Mouse (Mus musculus) limb, embryonic 11.5 days (tissue): ENCODE measurements around the gene Sgip1. TPM values are rescaled to one million over a fixed set of nuclear protein-coding genes. Genes with fewer than 3 reads are reported as not detected.

Experiments
- ATAC-seq: fragments of 200-750 bp; cut with Nextera tagmentation; 2 replicates; pipeline ENCODE4 v1.8.0; 2017; ENCODE audit warnings: low read depth; ENCODE audit not compliant: insufficient number of reproducible peaks, low FRiP score, low TSS enrichment
- DNase-seq: peaks from one replicate; pipeline ENCODE4 v3.0.0-alpha.2; 2015; ENCODE audit warnings: low spot score
- H3K27ac ChIP-seq: fragments of 300-500 bp; sonication (generic); replicated peaks from 2 replicates; pipeline ENCODE4 v1.5.1; 2014; ENCODE audit warnings: low read depth, mild to moderate bottlenecking, low read length
- H3K27me3 ChIP-seq: fragments of 300-500 bp; sonication (generic); 2 replicates; pipeline ENCODE4 v1.6.1; 2014; ENCODE audit warnings: mild to moderate bottlenecking, low read length, mixed read lengths; ENCODE audit not compliant: control insufficient read depth, insufficient read depth
- H3K36me3 ChIP-seq: fragments of 300-500 bp; sonication (generic); 2 replicates; pipeline ENCODE4 v1.6.1; 2014; ENCODE audit warnings: mild to moderate bottlenecking, low read length, moderate library complexity, mixed read lengths; ENCODE audit not compliant: control insufficient read depth, insufficient read depth
- H3K4me1 ChIP-seq: fragments of 300-500 bp; sonication (generic); 2 replicates; pipeline ENCODE4 v1.6.1; 2014; ENCODE audit warnings: low read length, mixed read lengths; ENCODE audit not compliant: control insufficient read depth, insufficient read depth
- H3K4me2 ChIP-seq: fragments of 300-500 bp; sonication (generic); 2 replicates; pipeline ENCODE4 v1.6.1; 2014; ENCODE audit warnings: low read depth, mild to moderate bottlenecking, moderate library complexity; ENCODE audit not compliant: severe bottlenecking
- H3K4me3 ChIP-seq: fragments of 300-500 bp; sonication (generic); 2 replicates; pipeline ENCODE4 v1.5.1; 2014; ENCODE audit warnings: low read depth, low read length
- H3K9ac ChIP-seq: fragments of 300-500 bp; sonication (generic); 2 replicates; pipeline ENCODE4 v1.6.1; 2014; ENCODE audit warnings: mild to moderate bottlenecking, low read length
- H3K9me3 ChIP-seq: fragments of 300-500 bp; sonication (generic); 2 replicates; pipeline ENCODE4 v1.6.1; 2016; ENCODE audit warnings: low read length; ENCODE audit not compliant: control insufficient read depth
- WGBS: fragments of 180-500 bp; shearing (Covaris S2); extraction: QIAGEN DNeasy Blood & Tissue Kit; methylation state at CpG from one replicate; pipeline ENCODE4 v1.1.7; 2014; 5-methylcytosine and 5-hydroxymethylcytosine counted together
- polyA plus RNA-seq: library from polyadenylated mRNA; unstranded; fragments of >200 nt; fragmentation: Nextera tagmentation; extraction: Ambion mirVana; gene quantifications from 2 replicates; pipeline ENCODE4 v1.2.1, GENCODE M21; 2014

Sgip1 gene
- polyA plus RNA-seq, 1 experiment from 2014 or later, result 5.2 TPM

DNA sequence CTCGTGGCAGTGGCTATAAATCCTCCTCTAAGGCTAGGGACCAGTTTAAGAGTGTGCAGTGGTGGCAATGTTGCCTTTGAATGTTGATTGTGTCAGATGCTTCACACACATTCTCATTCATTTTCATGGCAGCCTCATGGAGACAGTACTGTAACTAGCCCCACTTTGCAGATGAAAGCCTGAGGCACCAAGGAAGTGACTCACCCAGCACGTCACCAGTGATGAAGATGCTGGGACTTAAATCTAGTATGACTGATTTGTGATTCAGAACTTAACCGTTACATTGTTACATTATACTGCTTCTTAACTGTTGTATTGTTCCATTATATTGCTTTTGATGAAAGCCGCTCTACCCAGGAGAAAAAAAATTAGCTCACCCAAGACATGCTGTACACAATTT is 145.8 kb downstream of the Sgip1 start:
- 89% methylated on average over 4 of the region's 4 CpGs for WGBS
- Histone ChIP-seq H3K27ac (no peak overlapping the region), H3K27me3 (no peaks in the 10 kb centered on the region), H3K9ac (no peak overlapping the region), H3K4me3 (no peak overlapping the region), H3K4me2 (no peak overlapping the region), H3K36me3 (no peaks in the 10 kb centered on the region), H3K4me1 (no peaks in the 10 kb centered on the region), H3K9me3 (no peaks in the 10 kb centered on the region; the same call in 1 of the 2 replicates)
- DNase-seq (no peak), ATAC-seq (no peak)

DNA sequence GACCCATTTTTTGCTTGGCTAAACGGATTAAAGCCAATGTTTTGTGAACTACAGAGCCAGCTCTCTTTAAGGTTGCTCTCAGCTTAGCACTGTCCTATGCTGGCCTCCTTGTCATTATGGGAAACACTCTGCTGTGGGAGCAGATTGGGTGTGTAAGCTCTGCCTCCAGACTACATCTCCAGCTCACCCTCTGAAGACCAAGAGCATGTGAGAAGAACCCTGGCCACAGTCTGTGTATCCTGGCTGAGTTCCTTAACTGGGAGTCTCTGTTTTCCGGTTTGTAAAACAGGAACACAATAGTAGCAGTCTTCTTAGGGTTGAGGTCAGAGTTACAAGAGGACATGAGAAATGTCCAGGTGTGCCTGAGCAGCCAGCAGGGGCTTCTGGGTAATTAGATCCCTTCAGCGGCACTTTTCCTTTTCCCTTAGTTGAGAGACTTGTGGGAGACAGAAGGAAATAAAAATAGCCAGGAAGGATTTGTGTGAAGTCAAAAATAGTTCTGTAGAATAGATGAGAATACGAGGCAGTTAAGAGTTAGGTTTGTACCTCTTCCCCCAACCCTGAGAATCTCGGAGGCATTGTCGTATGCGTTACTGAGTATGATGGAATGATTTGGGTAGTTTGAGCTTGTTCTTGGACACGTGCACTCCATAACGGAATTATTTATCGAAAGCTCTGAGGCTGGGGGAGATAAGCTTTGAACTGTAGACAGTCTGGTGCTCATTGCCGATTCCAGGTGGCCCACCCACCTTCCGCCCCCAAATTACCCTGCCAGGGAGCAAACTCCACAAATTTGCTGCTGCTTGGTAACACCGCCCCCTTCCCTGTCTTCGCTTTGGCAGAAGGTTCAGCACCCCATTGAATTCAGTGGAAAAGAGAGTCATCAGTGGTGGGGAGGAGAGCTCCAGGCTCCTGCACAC is 146.9 kb downstream of the Sgip1 start:
- no peak for DNase-seq
- H3K4me1 ChIP-seq, result no peaks in the 10 kb centered on the region
- H3K36me3 ChIP-seq, result no peaks in the 10 kb centered on the region
- WGBS, result 88% methylated on average over 14 of the region's 14 CpGs
- no peaks in the 10 kb centered on the region for H3K27me3 ChIP-seq
- no peak overlapping the region for H3K9ac ChIP-seq
- H3K27ac ChIP-seq, result no peak overlapping the region
- no peak overlapping the region for H3K4me2 ChIP-seq
- H3K9me3 ChIP-seq, result no peaks in the 10 kb centered on the region; the same call in 1 of the 2 replicates
- ATAC-seq, result no peak
- H3K4me3 ChIP-seq, result no peak overlapping the region

DNA sequence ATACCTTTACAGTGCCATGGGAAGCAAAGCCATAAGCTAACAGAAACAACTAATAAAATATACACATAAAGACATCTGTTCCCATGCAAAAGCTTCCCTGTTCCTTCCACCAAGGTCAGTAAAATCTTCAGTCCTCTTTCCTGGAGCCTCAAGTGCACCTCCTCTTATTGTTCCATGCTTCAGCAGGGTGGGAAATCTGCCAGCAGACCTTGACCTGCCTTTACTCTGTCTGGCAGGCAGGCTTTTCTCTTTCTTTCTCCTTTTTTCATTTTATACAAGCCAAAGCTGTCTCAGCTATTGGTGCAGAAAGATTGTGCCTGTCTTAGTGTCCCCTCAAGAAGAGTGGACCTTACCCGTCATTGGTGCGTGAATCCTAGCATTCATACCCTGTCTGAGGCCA is 154.8 kb downstream of the Sgip1 start:
- Histone ChIP-seq H3K9ac (no peak overlapping the region), H3K27me3 (no peaks in the 10 kb centered on the region), H3K36me3 (no peaks in the 10 kb centered on the region), H3K9me3 (no peaks in the 10 kb centered on the region), H3K4me3 (no peak overlapping the region), H3K4me2 (no peak overlapping the region), H3K4me1 (no peaks in the 10 kb centered on the region), H3K27ac (no peak overlapping the region)
- 96% methylated on average over 2 of the region's 2 CpGs for WGBS
- no peak for DNase-seq
- no peak for ATAC-seq

DNA sequence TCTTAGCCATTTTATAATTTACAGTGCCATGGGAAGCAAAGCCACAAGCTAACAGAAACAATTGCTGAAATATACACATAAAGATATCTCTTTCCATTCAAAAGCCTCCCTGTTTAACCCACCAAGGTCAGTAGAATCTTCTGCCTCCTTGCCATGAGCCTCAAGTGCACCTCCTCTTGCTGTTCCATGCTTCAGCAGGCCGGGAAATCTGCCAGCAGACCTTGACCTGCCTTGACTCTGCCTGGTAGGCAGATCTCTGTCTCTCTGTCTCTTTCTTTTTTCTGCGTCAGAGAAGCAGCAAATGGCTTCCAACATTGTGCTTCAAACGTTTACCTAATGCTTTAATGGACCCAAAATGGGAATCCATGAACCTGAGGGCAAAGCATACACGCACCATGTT is 157.9 kb downstream of the Sgip1 start:
- Histone ChIP-seq H3K27ac (no peak overlapping the region), H3K27me3 (no peaks in the 10 kb centered on the region), H3K4me3 (no peak overlapping the region), H3K9me3 (no peaks in the 10 kb centered on the region), H3K36me3 (no peaks in the 10 kb centered on the region), H3K4me1 (no peaks in the 10 kb centered on the region), H3K9ac (no peak overlapping the region), H3K4me2 (no peak overlapping the region)
- no peak for ATAC-seq
- 82% methylated on average over 4 of the region's 4 CpGs for WGBS
- DNase-seq, result no peak

DNA sequence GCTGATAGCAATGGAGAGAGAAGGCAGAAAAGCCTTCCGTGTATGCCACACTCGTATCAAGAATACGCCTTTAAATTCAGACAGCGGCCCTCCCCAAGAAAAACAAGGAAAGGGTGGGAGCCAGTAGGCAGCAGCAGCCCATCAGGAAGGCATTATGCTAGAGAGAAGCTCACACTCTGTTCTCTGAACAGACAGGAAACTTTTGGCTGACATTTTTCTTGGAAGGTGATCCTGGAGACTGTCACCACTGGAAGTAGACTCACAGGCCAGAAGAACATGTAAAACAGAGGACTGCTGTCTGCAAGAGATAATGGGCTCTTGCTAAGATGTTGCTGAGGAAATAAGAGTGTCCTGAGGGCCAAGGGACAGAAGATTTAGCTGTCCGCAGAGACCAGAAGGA is 158.6 kb downstream of the Sgip1 start:
- Histone ChIP-seq H3K36me3 (no peaks in the 10 kb centered on the region), H3K9me3 (no peaks in the 10 kb centered on the region), H3K27me3 (no peaks in the 10 kb centered on the region), H3K9ac (no peak overlapping the region), H3K4me2 (no peak overlapping the region), H3K4me1 (no peaks in the 10 kb centered on the region), H3K27ac (no peak overlapping the region), H3K4me3 (no peak overlapping the region)
- ATAC-seq (no peak), DNase-seq (no peak)
- WGBS, result 92% methylated on average over 5 of the region's 5 CpGs

DNA sequence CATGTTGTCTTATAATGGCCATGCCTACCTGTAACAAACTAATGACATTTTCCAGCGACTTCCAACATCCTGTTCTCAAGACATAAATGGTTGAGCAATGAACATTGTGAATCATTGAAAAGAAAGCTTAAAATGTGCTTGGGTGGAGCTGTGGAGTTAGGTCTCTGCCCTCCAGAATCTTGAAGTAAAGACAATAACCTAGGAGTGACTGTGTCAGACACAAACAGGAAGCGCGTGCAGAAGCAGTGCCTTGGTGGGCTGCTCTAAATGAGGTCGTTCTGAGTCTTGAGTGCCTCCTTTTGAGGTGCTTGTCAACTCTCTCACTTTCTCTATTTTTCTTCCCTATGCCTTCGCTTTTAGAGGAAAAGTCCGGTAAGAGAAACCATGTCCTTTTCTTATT is 159.1 kb downstream of the Sgip1 start:
- Histone ChIP-seq H3K9me3 (no peaks in the 10 kb centered on the region), H3K4me1 (no peaks in the 10 kb centered on the region), H3K27ac (no peak overlapping the region), H3K4me2 (no peak overlapping the region), H3K36me3 (no peaks in the 10 kb centered on the region), H3K27me3 (no peaks in the 10 kb centered on the region), H3K4me3 (no peak overlapping the region), H3K9ac (no peak overlapping the region)
- ATAC-seq (no peak), DNase-seq (no peak)
- WGBS, result 88% methylated on average over 6 of the region's 6 CpGs

DNA sequence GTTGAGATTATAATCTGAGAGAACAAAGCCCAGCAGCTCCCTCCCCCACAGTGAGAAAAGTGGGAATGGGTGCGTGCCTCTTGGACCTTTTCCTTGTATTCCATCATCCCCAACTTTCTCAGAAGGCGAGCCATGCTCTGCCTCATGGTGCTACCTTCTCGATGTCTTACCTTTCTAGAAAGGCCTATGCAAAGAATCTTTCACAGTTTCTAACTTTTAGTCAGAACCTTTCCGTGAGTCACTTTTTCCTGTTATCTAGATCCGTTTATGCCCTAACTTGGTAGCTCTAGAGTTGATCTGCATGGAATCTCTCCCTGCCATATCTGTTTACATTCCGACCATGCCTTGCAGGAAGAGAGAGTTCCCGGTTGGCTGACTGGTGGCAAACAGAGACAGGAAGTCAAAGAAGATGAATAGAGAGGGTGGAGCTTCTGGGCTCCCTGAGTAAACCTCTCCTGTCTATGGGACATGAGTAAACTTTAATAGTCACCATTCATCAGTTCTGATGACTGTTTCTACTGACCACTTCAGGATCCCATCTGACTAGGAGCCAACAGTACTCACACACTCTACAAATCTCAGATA is 166.8 kb downstream of the Sgip1 start:
- no peaks in the 10 kb centered on the region for H3K27me3 ChIP-seq
- no peaks in the 10 kb centered on the region for H3K9me3 ChIP-seq
- H3K4me1 ChIP-seq, result no peaks in the 10 kb centered on the region
- no peak overlapping the region for H3K27ac ChIP-seq
- WGBS, result 79% methylated on average over 7 of the region's 7 CpGs
- DNase-seq (no peak), ATAC-seq (no peak)
- no peak overlapping the region for H3K4me2 ChIP-seq
- no peaks in the 10 kb centered on the region for H3K36me3 ChIP-seq
- H3K9ac ChIP-seq, result no peak overlapping the region
- H3K4me3 ChIP-seq, result no peak overlapping the region

DNA sequence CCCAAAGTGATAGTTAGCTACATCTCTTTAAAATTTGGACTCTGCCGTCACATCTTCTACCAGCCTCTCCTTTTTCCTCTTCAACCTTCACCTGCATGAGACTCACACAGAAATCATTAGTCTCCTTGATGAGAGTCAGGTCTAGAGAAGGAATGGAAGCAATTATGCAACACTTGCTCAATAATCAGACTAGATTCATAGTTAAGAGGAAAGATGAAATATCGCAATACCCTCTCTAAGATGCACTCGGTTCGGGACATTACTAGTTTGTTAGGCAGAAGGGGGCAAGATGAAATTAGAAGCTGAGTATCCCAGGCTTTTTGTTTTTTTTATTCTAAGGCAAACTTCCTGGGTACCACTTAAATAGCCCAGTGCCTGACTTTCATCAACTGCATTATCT is 169.1 kb downstream of the Sgip1 start:
- DNase-seq (no peak), ATAC-seq (no peak)
- H3K27me3 ChIP-seq, result no peaks in the 10 kb centered on the region
- no peaks in the 10 kb centered on the region for H3K4me1 ChIP-seq
- no peak overlapping the region for H3K27ac ChIP-seq
- 92% methylated on average over 4 of the region's 4 CpGs for WGBS
- no peak overlapping the region for H3K9ac ChIP-seq
- no peak overlapping the region for H3K4me2 ChIP-seq
- H3K9me3 ChIP-seq, result no peaks in the 10 kb centered on the region
- no peaks in the 10 kb centered on the region for H3K36me3 ChIP-seq
- H3K4me3 ChIP-seq, result no peak overlapping the region
